In the genomic region with DNA sequence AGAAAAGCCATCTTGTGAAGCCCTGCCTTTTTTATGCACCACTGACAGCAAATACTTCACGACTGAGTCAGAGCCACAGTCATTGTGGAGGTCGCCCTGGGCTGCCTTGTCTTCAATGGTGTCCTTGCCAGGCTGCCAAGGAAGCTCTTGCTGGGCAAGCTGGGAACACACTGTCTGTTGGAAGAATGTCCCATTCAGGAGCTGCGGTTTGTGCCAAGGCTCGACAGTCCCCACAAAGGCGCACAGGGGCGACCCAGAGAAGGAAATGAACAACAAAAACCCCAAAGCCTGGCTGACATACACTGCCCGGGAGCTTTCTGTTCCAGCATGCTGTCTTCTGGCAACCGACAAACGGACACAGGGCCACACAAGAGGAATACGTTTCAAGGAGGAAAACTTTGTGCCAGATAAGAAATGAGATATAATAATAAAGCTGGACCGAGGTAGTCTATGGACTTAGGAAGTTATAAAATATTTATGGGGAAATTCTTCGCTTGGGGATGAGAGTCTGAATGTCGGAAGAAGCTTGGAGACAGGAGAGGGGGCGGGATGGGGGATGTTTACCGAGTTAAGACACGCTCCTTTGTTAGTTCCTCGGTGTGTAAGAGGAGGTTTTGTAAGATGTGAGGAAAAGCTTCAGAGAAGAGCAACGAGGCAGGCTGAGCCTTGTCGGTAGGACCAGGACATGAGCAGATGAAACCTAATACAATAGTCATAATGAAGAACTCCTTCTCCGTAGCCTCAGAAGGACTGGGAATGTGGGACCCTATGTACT, we compare ENCODE assay signal across 8 mouse cellular contexts.
DNase-seq lines count a peak whose midpoint lies in the region; ATAC-seq and TF ChIP-seq lines count a peak whose summit lies in the region.

No protein-coding gene starts in this region.

- H3K9me3 ChIP-seq in forebrain, embryonic 14.5 days (replicated peaks; ENCODE audit: control insufficient read depth, low read length): no peaks in the 10 kb centered on the region
- H3K9me3 ChIP-seq in stomach, postnatal 0 days (ENCODE audit: control insufficient read depth, low read length): no peaks in the 10 kb centered on the region

- no peaks in the 10 kb centered on the region for H3K27me3 ChIP-seq in forebrain, embryonic 14.5 days (replicated peaks; ENCODE audit: control insufficient read depth, insufficient read depth, low read length)
- H3K27me3 ChIP-seq in stomach, postnatal 0 days (ENCODE audit: control insufficient read depth, insufficient read depth, low read length): no peaks in the 10 kb centered on the region

- no peak overlapping the region for H3K4me3 ChIP-seq in forebrain, embryonic 14.5 days (ENCODE audit: low read depth, low read length)
- H3K4me3 ChIP-seq in stomach, postnatal 0 days (ENCODE audit: low read depth, low read length): no peak overlapping the region

- TF ChIP-seq CTCF in stomach, postnatal 0 days (IDR thresholded peaks at IDR 0.05; ENCODE audit: low read depth): no peak

- peaks cover 16% of the 10 kb centered on the region for H3K4me1 ChIP-seq in forebrain, embryonic 14.5 days (ENCODE audit: control insufficient read depth, insufficient read depth, low read length)
- peaks cover 2% of the 10 kb centered on the region; the same call in 1 of the 2 replicates for H3K4me1 ChIP-seq in stomach, postnatal 0 days (replicated peaks; ENCODE audit: control insufficient read depth, insufficient read depth)

- peak; percentile 86 for ATAC-seq in forebrain, embryonic 14.5 days
- ATAC-seq in stomach, postnatal 0 days (ENCODE audit: low FRiP score, low TSS enrichment): no peak; the same call in 1 of the 2 replicates

- DNase-seq in Muller cell, postnatal 12 days (ENCODE audit: inconsistent ontology term): peak; percentile 95
- DNase-seq in brain, embryonic 18.5 days (ENCODE audit: low read depth, low spot score): peak; percentile 59
- peak; percentile 88 for DNase-seq in forebrain, embryonic 14.5 days (ENCODE audit: low spot score)
- peak; percentile 50 to 61 for DNase-seq in heart, postnatal 10 days
- DNase-seq in layer of hippocampus, adult 8-10 months (ENCODE audit: low spot score in 2 of 2): peak; percentile 55 to 56
- DNase-seq in lung, postnatal 4 days: peak; percentile 43 to 62
- DNase-seq in stomach, postnatal 0 days (ENCODE audit: low spot score): no peak
- no peak for DNase-seq in thymus, postnatal 0 days (ENCODE audit: low spot score)

- no peak overlapping the region for H3K27ac ChIP-seq in forebrain, embryonic 14.5 days (ENCODE audit: low read depth, low read length)
- H3K27ac ChIP-seq in stomach, postnatal 0 days (replicated peaks): 0 out of 2 replicates have a peak overlapping the region, but pooled peaks have one; percentile 14

- intact Hi-C loops in heart, postnatal 10 days (cut with DNase I): loop anchor here (10.0 kb wide), 2 partner anchors 172 to 258 kb away; a partner anchor contains a TSS

- WGBS in forebrain, embryonic 14.5 days: 8% methylated on average over 20 of the region's 20 CpGs
- 19% methylated on average over 20 of the region's 20 CpGs for WGBS in stomach, postnatal 0 days

- H3K9ac ChIP-seq in forebrain, embryonic 14.5 days (ENCODE audit: low read length): 0 out of 2 replicates have a peak overlapping the region, but pooled peaks have one; percentile 22
- no peak overlapping the region for H3K9ac ChIP-seq in stomach, postnatal 0 days (ENCODE audit: low read length)

- no peaks in the 10 kb centered on the region for H3K36me3 ChIP-seq in forebrain, embryonic 14.5 days (ENCODE audit: control insufficient read depth, insufficient read depth, low read length)
- no peaks in the 10 kb centered on the region for H3K36me3 ChIP-seq in stomach, postnatal 0 days (ENCODE audit: control insufficient read depth, insufficient read depth, low read length)

- peak overlapping the region; percentile 40 for H3K4me2 ChIP-seq in forebrain, embryonic 14.5 days (ENCODE audit: low read length)
- peak overlapping the region; percentile 36; the same call in 1 of the 2 replicates for H3K4me2 ChIP-seq in stomach, postnatal 0 days (replicated peaks; ENCODE audit: low read depth)

- no peak for TF ChIP-seq EP300 in stomach, postnatal 0 days (optimal IDR thresholded peaks at IDR 0.05)

Comparison
In these comparisons a context has a peak if more than half of its experiments do, and no peak if none do; other contexts are left out.
1. DNase-seq: peak in Muller cell, postnatal 12 days (single experiment), brain, embryonic 18.5 days (single experiment), forebrain, embryonic 14.5 days (single experiment), heart, postnatal 10 days (2 of 2), layer of hippocampus, adult 8-10 months (2 of 2) and lung, postnatal 4 days (2 of 2); none in stomach, postnatal 0 days (single experiment) and thymus, postnatal 0 days (single experiment).